Mouse (Mus musculus) kidney, embryonic 16.5 days (tissue): ENCODE results near the gene Phldb3. TPM values are rescaled to one million over a fixed set of nuclear protein-coding genes. Genes with fewer than 3 reads are reported as not detected.
A peak's percentile ranks its signal among the peaks of the same experiment; 100 is the strongest.

Source experiments
- ATAC-seq: fragments of 200-750 bp; cut with Nextera tagmentation; 2 replicates; pipeline ENCODE4 v1.8.0; 2017; ENCODE audit warnings: moderate TSS enrichment; ENCODE audit not compliant: low FRiP score, low TSS enrichment
- H3K27ac ChIP-seq: fragments of 300-500 bp; sonication (generic); 2 replicates; pipeline ENCODE4 v1.5.1; 2014; ENCODE audit warnings: low read length
- H3K27me3 ChIP-seq: fragments of 300-500 bp; sonication (generic); 2 replicates; pipeline ENCODE4 v1.6.1; 2014; ENCODE audit warnings: low read length, control low read depth, mixed read lengths; ENCODE audit not compliant: insufficient read depth
- H3K36me3 ChIP-seq: fragments of 300-500 bp; sonication (generic); 2 replicates; pipeline ENCODE4 v1.6.1; 2014; ENCODE audit warnings: low read length, control low read depth, mixed read lengths; ENCODE audit not compliant: insufficient read depth
- H3K4me1 ChIP-seq: fragments of 300-500 bp; sonication (generic); 2 replicates; pipeline ENCODE4 v1.6.1; 2014; ENCODE audit warnings: low read length, control low read depth, mixed read lengths; ENCODE audit not compliant: insufficient read depth
- H3K4me2 ChIP-seq: fragments of 300-500 bp; sonication (generic); replicated peaks from 2 replicates; pipeline ENCODE4 v1.6.1; 2014; ENCODE audit warnings: low read depth, low read length
- H3K4me3 ChIP-seq: fragments of 300-500 bp; sonication (generic); 2 replicates; pipeline ENCODE4 v1.5.1; 2014; ENCODE audit warnings: mild to moderate bottlenecking, low read length
- H3K9ac ChIP-seq: fragments of 300-500 bp; sonication (generic); replicated peaks from 2 replicates; pipeline ENCODE4 v1.6.1; 2014; ENCODE audit warnings: low read length
- H3K9me3 ChIP-seq: fragments of 300-500 bp; sonication (generic); 2 replicates; pipeline ENCODE4 v1.6.1; 2016; ENCODE audit warnings: low read length, control low read depth
- WGBS: fragments of 180-500 bp; shearing (Covaris S2); extraction: QIAGEN DNeasy Blood & Tissue Kit; methylation state at CpG from one replicate; pipeline ENCODE4 v1.1.7; 2014; 5-methylcytosine and 5-hydroxymethylcytosine counted together
- polyA plus RNA-seq: library from polyadenylated mRNA; unstranded; fragments of >200 nt; fragmentation: Nextera tagmentation; extraction: Ambion mirVana; gene quantifications from 2 replicates; pipeline ENCODE4 v1.2.1, GENCODE M21; 2015

The Phldb3 gene
- polyA plus RNA-seq, 1 experiment from 2014 or later, result 0.14 TPM

GRCm38 (mm10) chr7:24642491-24642890, 31.9 kb downstream of the Phldb3 start:
- WGBS, result 9% methylated on average over 9 of the region's 9 CpGs
- peaks cover 39% of the 10 kb centered on the region for H3K27me3 ChIP-seq
- no peak overlapping the region for H3K27ac ChIP-seq
- H3K36me3 ChIP-seq, result no peaks in the 10 kb centered on the region
- H3K4me1 ChIP-seq, result peaks cover 10% of the 10 kb centered on the region; the same call in 1 of the 2 replicates
- no peak overlapping the region for H3K4me3 ChIP-seq
- H3K4me2 ChIP-seq, result no peak overlapping the region
- H3K9ac ChIP-seq, result no peak overlapping the region
- no peak for ATAC-seq
- no peaks in the 10 kb centered on the region for H3K9me3 ChIP-seq

GRCm38 (mm10) chr7:24644492-24644891, 33.9 kb downstream of the Phldb3 start:
- Histone ChIP-seq H3K9ac (no peak overlapping the region), H3K4me2 (no peak overlapping the region), H3K27me3 (peaks cover 19% of the 10 kb centered on the region), H3K4me3 (no peak overlapping the region), H3K9me3 (no peaks in the 10 kb centered on the region), H3K27ac (no peak overlapping the region), H3K36me3 (no peaks in the 10 kb centered on the region), H3K4me1 (no peaks in the 10 kb centered on the region)
- no peak for ATAC-seq
- WGBS, result 71% methylated on average over 6 of the region's 6 CpGs

- no peaks in the 10 kb centered on the region for H3K4me1 ChIP-seq
- H3K9ac ChIP-seq, result no peak overlapping the region
- H3K9me3 ChIP-seq, result no peaks in the 10 kb centered on the region
- H3K27ac ChIP-seq, result no peak overlapping the region
- ATAC-seq, result no peak
- H3K4me2 ChIP-seq, result no peak overlapping the region
- no peaks in the 10 kb centered on the region for H3K36me3 ChIP-seq
- no peak overlapping the region for H3K4me3 ChIP-seq
- peaks cover 14% of the 10 kb centered on the region for H3K27me3 ChIP-seq
- WGBS, result 79% methylated on average over 7 of the region's 7 CpGs
Measured at GRCm38 (mm10) chr7:24644996-24645395, 34.4 kb downstream of the Phldb3 start.

DNA sequence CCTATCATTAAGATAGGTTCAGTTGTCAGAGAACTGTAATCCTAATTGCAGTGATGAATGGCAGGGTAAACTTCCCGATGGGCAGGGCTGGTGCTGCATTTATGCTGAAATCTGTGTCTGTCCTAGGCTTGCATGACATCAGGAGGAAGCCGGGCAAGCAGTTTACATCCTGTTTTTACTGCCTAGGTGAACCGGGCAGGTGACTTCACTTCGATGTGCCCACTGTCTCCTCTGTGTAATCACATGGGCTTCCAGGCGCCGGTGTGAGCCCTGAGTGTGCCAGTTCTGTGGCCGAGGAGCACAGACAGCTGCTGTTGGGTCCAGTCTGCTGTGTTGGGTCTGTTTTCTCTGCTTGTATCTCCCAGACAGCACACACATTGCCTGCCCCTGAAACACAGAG, 35.9 kb downstream of the Phldb3 start:
- 72% methylated on average over 7 of the region's 7 CpGs for WGBS
- H3K27me3 ChIP-seq, result peaks cover 4% of the 10 kb centered on the region; the same call in 1 of the 2 replicates
- H3K4me3 ChIP-seq, result no peak overlapping the region
- H3K36me3 ChIP-seq, result no peaks in the 10 kb centered on the region
- H3K9ac ChIP-seq, result no peak overlapping the region
- no peak overlapping the region for H3K27ac ChIP-seq
- H3K9me3 ChIP-seq, result no peaks in the 10 kb centered on the region
- H3K4me1 ChIP-seq, result no peaks in the 10 kb centered on the region
- H3K4me2 ChIP-seq, result no peak overlapping the region
- ATAC-seq, result no peak

DNA sequence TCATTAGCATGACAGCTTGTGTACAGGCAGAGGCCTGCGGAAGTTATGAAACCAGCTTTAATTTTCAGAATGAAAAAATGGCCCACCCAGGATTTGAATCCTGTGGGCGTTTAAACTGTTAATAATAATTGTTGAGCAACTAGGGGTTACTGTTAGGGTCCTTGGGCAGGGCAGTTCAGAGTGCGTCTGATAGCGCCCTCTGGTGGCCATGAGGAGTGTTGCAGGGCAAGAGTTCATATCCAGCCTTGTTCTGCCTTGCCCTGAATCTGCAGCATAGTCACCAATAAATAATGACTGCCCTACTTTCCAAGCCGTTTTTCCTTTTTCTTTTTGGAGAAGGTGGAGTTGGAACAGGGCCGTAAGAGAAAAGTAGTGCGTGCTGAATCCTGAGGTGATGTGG, 43.1 kb downstream of the Phldb3 start:
- H3K9me3 ChIP-seq, result no peaks in the 10 kb centered on the region
- H3K27ac ChIP-seq, result no peak overlapping the region
- no peak overlapping the region for H3K9ac ChIP-seq
- no peaks in the 10 kb centered on the region for H3K36me3 ChIP-seq
- H3K27me3 ChIP-seq, result no peaks in the 10 kb centered on the region
- ATAC-seq, result no peak
- H3K4me3 ChIP-seq, result no peak overlapping the region
- WGBS, result 29% methylated on average over 7 of the region's 7 CpGs
- no peaks in the 10 kb centered on the region for H3K4me1 ChIP-seq
- H3K4me2 ChIP-seq, result no peak overlapping the region

- WGBS, result 38% methylated on average over 12 of the region's 12 CpGs
- Histone ChIP-seq H3K4me3 (no peak overlapping the region), H3K27me3 (no peaks in the 10 kb centered on the region), H3K4me1 (no peaks in the 10 kb centered on the region), H3K36me3 (no peaks in the 10 kb centered on the region), H3K27ac (no peak overlapping the region), H3K9ac (no peak overlapping the region), H3K9me3 (no peaks in the 10 kb centered on the region), H3K4me2 (no peak overlapping the region)
- ATAC-seq, result no peak
Measured at GRCm38 (mm10) chr7:24659737-24660357, 49.3 kb downstream of the Phldb3 start.

- Histone ChIP-seq H3K9ac (no peak overlapping the region), H3K27ac (no peak overlapping the region), H3K27me3 (no peaks in the 10 kb centered on the region), H3K4me3 (no peak overlapping the region), H3K4me1 (no peaks in the 10 kb centered on the region), H3K4me2 (no peak overlapping the region), H3K36me3 (no peaks in the 10 kb centered on the region), H3K9me3 (no peaks in the 10 kb centered on the region)
- ATAC-seq, result no peak
- 64% methylated on average over 17 of the region's 17 CpGs for WGBS
Measured at GRCm38 (mm10) chr7:24661118-24661904, 50.7 kb downstream of the Phldb3 start.

- no peak overlapping the region for H3K4me3 ChIP-seq
- no peaks in the 10 kb centered on the region for H3K9me3 ChIP-seq
- WGBS, result 15% methylated on average over 8 of the region's 8 CpGs
- H3K27me3 ChIP-seq, result no peaks in the 10 kb centered on the region
- no peaks in the 10 kb centered on the region for H3K36me3 ChIP-seq
- H3K4me1 ChIP-seq, result no peaks in the 10 kb centered on the region
- peak; percentile 73 for ATAC-seq
- no peak overlapping the region for H3K4me2 ChIP-seq
- H3K27ac ChIP-seq, result no peak overlapping the region
- no peak overlapping the region for H3K9ac ChIP-seq
Measured at GRCm38 (mm10) chr7:24662575-24662974, 52.0 kb downstream of the Phldb3 start.

GRCm38 (mm10) chr7:24664301-24664700, 53.7 kb downstream of the Phldb3 start:
- no peaks in the 10 kb centered on the region for H3K9me3 ChIP-seq
- no peaks in the 10 kb centered on the region for H3K27me3 ChIP-seq
- WGBS, result 34% methylated on average over 8 of the region's 8 CpGs
- no peak overlapping the region for H3K4me3 ChIP-seq
- no peaks in the 10 kb centered on the region for H3K4me1 ChIP-seq
- no peak for ATAC-seq
- H3K4me2 ChIP-seq, result no peak overlapping the region
- no peak overlapping the region for H3K27ac ChIP-seq
- no peak overlapping the region for H3K9ac ChIP-seq
- H3K36me3 ChIP-seq, result no peaks in the 10 kb centered on the region

DNA sequence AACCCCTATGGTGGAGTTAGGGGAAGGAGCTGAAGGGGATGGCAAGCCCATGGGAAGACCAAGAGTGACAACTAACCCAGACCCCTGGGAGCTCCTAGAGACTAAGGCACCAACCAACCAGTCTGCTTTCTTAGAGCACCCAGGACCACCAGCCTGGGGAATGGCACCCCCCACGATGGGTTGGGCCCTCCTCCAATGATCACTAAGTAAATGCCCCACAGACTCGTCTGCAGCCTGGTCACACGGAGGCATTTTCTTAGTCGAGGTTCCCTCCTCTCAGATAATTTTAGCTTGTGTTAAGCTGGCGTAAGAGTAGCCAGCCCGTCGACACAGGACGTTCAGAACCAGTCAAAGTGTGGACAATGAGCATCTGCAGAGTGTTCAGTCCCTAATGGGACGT, 54.4 kb downstream of the Phldb3 start:
- H3K9me3 ChIP-seq, result no peaks in the 10 kb centered on the region
- no peak for ATAC-seq
- H3K4me2 ChIP-seq, result no peak overlapping the region
- H3K4me1 ChIP-seq, result no peaks in the 10 kb centered on the region
- no peaks in the 10 kb centered on the region for H3K36me3 ChIP-seq
- no peaks in the 10 kb centered on the region for H3K27me3 ChIP-seq
- no peak overlapping the region for H3K27ac ChIP-seq
- no peak overlapping the region for H3K9ac ChIP-seq
- H3K4me3 ChIP-seq, result no peak overlapping the region
- WGBS, result 81% methylated on average over 9 of the region's 9 CpGs
